In the genomic region with DNA sequence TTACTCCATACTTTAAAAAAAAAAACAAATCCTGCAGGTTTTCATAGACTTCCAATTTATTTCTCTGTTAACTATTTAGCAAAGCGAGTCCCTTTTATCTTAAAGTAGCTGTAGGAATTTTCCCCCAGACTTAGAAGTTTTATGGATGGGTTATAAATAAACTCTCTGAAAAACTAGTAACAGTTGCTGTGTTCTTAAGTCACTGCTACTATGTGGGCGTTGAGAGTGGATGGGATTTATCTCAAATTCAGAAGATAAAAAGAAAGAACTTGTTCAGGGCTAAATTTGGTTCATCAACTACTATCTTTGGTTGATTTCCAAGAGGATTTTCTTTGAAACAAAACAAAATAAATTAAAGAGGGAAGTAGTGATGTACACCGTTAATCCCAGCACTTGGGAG, we compare ENCODE assay signal across 22 mouse cellular contexts.
A peak's percentile ranks its signal among the peaks of the same experiment; 100 is the strongest.
DNase-seq lines count a peak whose midpoint lies in the region; ATAC-seq lines count a peak whose summit lies in the region.
"Had no signal": no experiment of that assay in that cellular context is flagged by ENCODE, and none has a peak within 500 bp of the region (broad histone marks: within the 10 kb centered on the region; RNA-seq: fewer than 3 reads in every experiment).

No protein-coding gene starts in this region.

- peak; percentile 65; the same call in 1 of the 2 replicates for ATAC-seq in frontal cortex, adult (ENCODE audit: low TSS enrichment)
- ATAC-seq in hindbrain, embryonic 13.5 days (ENCODE audit: low FRiP score): no peak
- no peak for ATAC-seq in hindbrain, embryonic 16.5 days
- ATAC-seq: activated CD4-positive, CD25-positive, alpha-beta regulatory T cell, adult 4 months; CD4-positive, CD25-positive, alpha-beta regulatory T cell, adult 4 months; Patski had no signal

- no peak for DNase-seq in frontal cortex, postnatal 36 days (ENCODE audit: low spot score in 2 of 2)
- peak; percentile 73 for DNase-seq in brain, adult 2 months (ENCODE audit: low read depth, low spot score)
- DNase-seq in telencephalon, adult 2 months (ENCODE audit: low read depth, low spot score): peak; percentile 55
- DNase-seq in right cerebral cortex, adult 2 months (ENCODE audit: low spot score in 2 of 2): no peak
- DNase-seq in kidney, postnatal 25 days: no peak
- DNase-seq: adrenal gland, adult 2 months; adrenal gland, adult 8-10 months; adrenal gland, postnatal 10 days; adrenal gland, postnatal 14 days; adrenal gland, postnatal 25 days; adrenal gland, postnatal 36 days; B cell, adult 2 months; cerebellum, adult 11 months; cerebellum, adult 11-12 months; cerebellum, adult 18-20 months had no signal

- H3K4me1 ChIP-seq in hindbrain, embryonic 13.5 days (replicated peaks): peaks cover 47% of the 10 kb centered on the region
- peaks cover 17% of the 10 kb centered on the region for H3K4me1 ChIP-seq in hindbrain, embryonic 16.5 days (ENCODE audit: control insufficient read depth, insufficient read depth, low read depth, low read length)

- WGBS in hindbrain, embryonic 13.5 days: 93% methylated on average over 3 of the region's 3 CpGs
- 93% methylated on average over 3 of the region's 3 CpGs for WGBS in hindbrain, embryonic 16.5 days

- H3K9me3 ChIP-seq in hindbrain, embryonic 13.5 days: no peaks in the 10 kb centered on the region
- no peaks in the 10 kb centered on the region for H3K9me3 ChIP-seq in hindbrain, embryonic 16.5 days (ENCODE audit: control insufficient read depth, low read length)

- no peak overlapping the region for H3K4me2 ChIP-seq in hindbrain, embryonic 13.5 days
- no peak overlapping the region for H3K4me2 ChIP-seq in hindbrain, embryonic 16.5 days (ENCODE audit: low read length)

- H3K4me3 ChIP-seq in hindbrain, embryonic 13.5 days: no peak overlapping the region
- H3K4me3 ChIP-seq in hindbrain, embryonic 16.5 days (ENCODE audit: low read length): no peak overlapping the region

- no peaks in the 10 kb centered on the region for H3K36me3 ChIP-seq in hindbrain, embryonic 13.5 days
- no peaks in the 10 kb centered on the region for H3K36me3 ChIP-seq in hindbrain, embryonic 16.5 days (ENCODE audit: control insufficient read depth, insufficient read depth, low read length)
- H3K36me3 ChIP-seq: G1E had no signal

- H3K27ac ChIP-seq in hindbrain, embryonic 13.5 days: peak overlapping the region; percentile 18; the same call in 1 of the 2 replicates
- H3K27ac ChIP-seq in hindbrain, embryonic 16.5 days (ENCODE audit: low read depth, low read length): no peak overlapping the region

- H3K9ac ChIP-seq in hindbrain, embryonic 13.5 days: no peak overlapping the region
- no peak overlapping the region for H3K9ac ChIP-seq in hindbrain, embryonic 16.5 days (ENCODE audit: low read depth, low read length)

- no peaks in the 10 kb centered on the region for H3K27me3 ChIP-seq in hindbrain, embryonic 13.5 days
- no peaks in the 10 kb centered on the region for H3K27me3 ChIP-seq in hindbrain, embryonic 16.5 days (replicated peaks; ENCODE audit: control insufficient read depth, insufficient read depth, low read length)

Comparison
In these comparisons a context has a peak if more than half of its experiments do, and no peak if none do; other contexts are left out.
1. DNase-seq: peak in brain, adult 2 months (single experiment) and telencephalon, adult 2 months (single experiment); none in frontal cortex, postnatal 36 days (0 of 2), right cerebral cortex, adult 2 months (0 of 2) and kidney, postnatal 25 days (0 of 2).